Mouse (Mus musculus) CD4-positive, CD25-positive, alpha-beta regulatory T cell, adult 4 months (primary cell): ENCODE data around the gene Cdca5. TPM values are rescaled to one million over a fixed set of nuclear protein-coding genes. Genes with fewer than 3 reads are reported as not detected.
A peak's percentile ranks its signal among the peaks of the same experiment; 100 is the strongest.

Source experiments
- ATAC-seq: one replicate; pipeline ENCODE4 v1.8.0; 2017
- polyA plus RNA-seq, 2 experiments: library from polyadenylated mRNA; unstranded; fragments of 100-300 nt; shearing (Covaris generic); gene quantifications; one replicate each; pipeline ENCODE4 v1.2.1; 2017

Gene Cdca5
- polyA plus RNA-seq, 2 experiments from 2014 or later = 3.5 to 5.5 TPM

- ATAC-seq = peak; percentile 27
Observed at GRCm38 (mm10) chr19:6061641-6062302, 23.0 kb upstream of the Cdca5 start.

GRCm38 (mm10) chr19:6062418-6062817 is 22.4 kb upstream of the Cdca5 start:
- ATAC-seq = no peak

GRCm38 (mm10) chr19:6063081-6063480 is 21.7 kb upstream of the Cdca5 start:
- ATAC-seq = no peak

- no peak for ATAC-seq
Observed at GRCm38 (mm10) chr19:6066571-6066970, 18.2 kb upstream of the Cdca5 start.

GRCm38 (mm10) chr19:6067011-6067723 is 17.6 kb upstream of the Cdca5 start:
- peak; percentile 57 for ATAC-seq

- ATAC-seq = peak; percentile 91
Observed at GRCm38 (mm10) chr19:6067724-6068415, 16.9 kb upstream of the Cdca5 start, which contains the start of gene Tm7sf2. Gene Tm7sf2, minus strand, starts transcription at chr19:6068373.

- no peak for ATAC-seq
Observed at GRCm38 (mm10) chr19:6068951-6069350, 15.8 kb upstream of the Cdca5 start.

GRCm38 (mm10) chr19:6069851-6070250 is 14.9 kb upstream of the Cdca5 start:
- ATAC-seq = no peak

- no peak for ATAC-seq
Observed at GRCm38 (mm10) chr19:6070571-6071250, 14.1 kb upstream of the Cdca5 start.

- no peak for ATAC-seq
Observed at GRCm38 (mm10) chr19:6071261-6071660, 13.5 kb upstream of the Cdca5 start.

GRCm38 (mm10) chr19:6073889-6074288 is 10.9 kb upstream of the Cdca5 start:
- no peak for ATAC-seq

- peak; percentile 99 for ATAC-seq
Observed at GRCm38 (mm10) chr19:6076564-6077393, 8.0 kb upstream of the Cdca5 start, which contains the start of gene Vps51. Gene Vps51, minus strand, starts transcription at chr19:6077231.

GRCm38 (mm10) chr19:6079983-6080480 is 4.8 kb upstream of the Cdca5 start, which contains the start of gene Tmem262:
Gene Tmem262, plus strand, starts transcription at chr19:6080033.
- ATAC-seq = no peak

GRCm38 (mm10) chr19:6082156-6082555 is 2.6 kb upstream of the Cdca5 start, which contains the start of gene Gm28374:
Gene Gm28374, minus strand, starts transcription at chr19:6082256.
- no peak for ATAC-seq

- peak; percentile 78 for ATAC-seq
Observed at GRCm38 (mm10) chr19:6085417-6085879, 665 bp downstream of the Cdca5 start.

GRCm38 (mm10) chr19:6088841-6089240 is 4.1 kb downstream of the Cdca5 start:
- ATAC-seq = no peak

- no peak for ATAC-seq
Observed at GRCm38 (mm10) chr19:6094119-6094518, 9.3 kb downstream of the Cdca5 start, which contains the start of gene AC131692.1. Gene AC131692.1, plus strand, starts transcription at chr19:6094419.

- no peak for ATAC-seq
Observed at GRCm38 (mm10) chr19:6097847-6098246, 13.1 kb downstream of the Cdca5 start.

- no peak for ATAC-seq
Observed at GRCm38 (mm10) chr19:6101186-6101585, 16.4 kb downstream of the Cdca5 start.

- ATAC-seq = no peak
Observed at GRCm38 (mm10) chr19:6102169-6102853, 17.5 kb downstream of the Cdca5 start.

- ATAC-seq = no peak
Observed at GRCm38 (mm10) chr19:6104476-6104875, 19.7 kb downstream of the Cdca5 start.
